Mouse (Mus musculus): ENCODE data around the gene Ppfia1. TPM values are rescaled to one million over a fixed set of nuclear protein-coding genes. Genes with fewer than 3 reads are reported as not detected.

Ppfia1 gene
- polyA plus RNA-seq, 1 experiment = 17.1 TPM

- no peak for TF ChIP-seq CTCF (IDR thresholded peaks at IDR 0.05; ENCODE audit: control insufficient read depth, insufficient read depth, insufficient replicate concordance, low read depth, low read length)
- TF ChIP-seq POLR2A (IDR thresholded peaks at IDR 0.05; ENCODE audit: control insufficient read depth, low read depth, low read length) = no peak
- Histone ChIP-seq H3K4me1 (ENCODE audit: control insufficient read depth, insufficient read depth, low read length) (peaks cover 2% of the 10 kb centered on the region; the same call in 1 of the 2 replicates), H3K36me3 (ENCODE audit: control insufficient read depth, insufficient read depth, low read length) (no peaks in the 10 kb centered on the region), H3K27ac (ENCODE audit: control insufficient read depth, insufficient read depth, low read depth, low read length) (no peak overlapping the region), H3K4me3 (ENCODE audit: control insufficient read depth, low read depth, low read length) (no peak overlapping the region), H3K27me3 (ENCODE audit: control insufficient read depth, insufficient read depth, low read length) (no peaks in the 10 kb centered on the region)
Measured at GRCm38 (mm10) chr7:144563456-144564155, 10.1 kb upstream of the Ppfia1 start.

- no peak for TF ChIP-seq POLR2A (IDR thresholded peaks at IDR 0.05; ENCODE audit: control insufficient read depth, low read depth, low read length)
- no peak for TF ChIP-seq CTCF (IDR thresholded peaks at IDR 0.05; ENCODE audit: control insufficient read depth, insufficient read depth, insufficient replicate concordance, low read depth, low read length)
- H3K27me3 ChIP-seq (ENCODE audit: control insufficient read depth, insufficient read depth, low read length) = no peaks in the 10 kb centered on the region
Measured at GRCm38 (mm10) chr7:144562016-144562415, 8.5 kb upstream of the Ppfia1 start.

DNA sequence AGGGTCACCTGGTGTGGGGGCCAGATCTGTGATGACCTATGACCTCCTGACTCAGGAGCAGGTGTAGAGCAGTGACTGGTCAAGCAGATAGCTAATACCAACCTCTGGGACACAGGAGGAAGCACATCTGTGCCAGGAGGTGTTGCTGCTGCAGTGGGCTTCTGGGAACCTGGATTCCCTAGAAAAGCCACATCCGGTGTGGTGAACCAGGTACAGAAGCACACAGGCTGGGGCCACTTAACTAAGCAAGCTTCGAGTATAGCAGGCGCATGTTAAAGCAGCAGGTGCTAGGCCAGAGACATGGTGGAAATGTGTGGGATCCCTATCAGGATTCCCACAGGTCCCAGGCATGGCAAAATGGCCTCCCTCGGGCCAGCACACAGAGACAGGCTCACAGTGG, 7.1 kb upstream of the Ppfia1 start:
- H3K4me1 ChIP-seq (ENCODE audit: control insufficient read depth, insufficient read depth, low read length) = peaks cover 2% of the 10 kb centered on the region; the same call in 1 of the 2 replicates
- no peaks in the 10 kb centered on the region for H3K36me3 ChIP-seq (ENCODE audit: control insufficient read depth, insufficient read depth, low read length)
- TF ChIP-seq CTCF (IDR thresholded peaks at IDR 0.05; ENCODE audit: control insufficient read depth, insufficient read depth, insufficient replicate concordance, low read depth, low read length) = no peak
- TF ChIP-seq POLR2A (IDR thresholded peaks at IDR 0.05; ENCODE audit: control insufficient read depth, low read depth, low read length) = no peak
- no peak overlapping the region for H3K27ac ChIP-seq (ENCODE audit: control insufficient read depth, insufficient read depth, low read depth, low read length)
- H3K27me3 ChIP-seq (ENCODE audit: control insufficient read depth, insufficient read depth, low read length) = no peaks in the 10 kb centered on the region
- H3K4me3 ChIP-seq (ENCODE audit: control insufficient read depth, low read depth, low read length) = no peak overlapping the region

More at GRCm38 (mm10) chr7:144562016-144562415, 8.5 kb upstream of the Ppfia1 start:
- peaks cover 2% of the 10 kb centered on the region; the same call in 1 of the 2 replicates for H3K4me1 ChIP-seq (ENCODE audit: control insufficient read depth, insufficient read depth, low read length)
- no peak overlapping the region for H3K27ac ChIP-seq (ENCODE audit: control insufficient read depth, insufficient read depth, low read depth, low read length)
- no peak overlapping the region for H3K4me3 ChIP-seq (ENCODE audit: control insufficient read depth, low read depth, low read length)
- H3K36me3 ChIP-seq (ENCODE audit: control insufficient read depth, insufficient read depth, low read length) = no peaks in the 10 kb centered on the region

GRCm38 (mm10) chr7:144558552-144558951, 5.0 kb upstream of the Ppfia1 start:
- peaks cover 6% of the 10 kb centered on the region for H3K4me1 ChIP-seq (ENCODE audit: control insufficient read depth, insufficient read depth, low read length)
- no peaks in the 10 kb centered on the region for H3K36me3 ChIP-seq (ENCODE audit: control insufficient read depth, insufficient read depth, low read length)
- H3K27ac ChIP-seq (ENCODE audit: control insufficient read depth, insufficient read depth, low read depth, low read length) = no peak overlapping the region
- TF ChIP-seq CTCF (IDR thresholded peaks at IDR 0.05; ENCODE audit: control insufficient read depth, insufficient read depth, insufficient replicate concordance, low read depth, low read length) (no peak), POLR2A (IDR thresholded peaks at IDR 0.05; ENCODE audit: control insufficient read depth, low read depth, low read length) (no peak)
- no peaks in the 10 kb centered on the region for H3K27me3 ChIP-seq (ENCODE audit: control insufficient read depth, insufficient read depth, low read length)
- no peak overlapping the region for H3K4me3 ChIP-seq (ENCODE audit: control insufficient read depth, low read depth, low read length)

GRCm38 (mm10) chr7:144554123-144554472, 569 bp upstream of the Ppfia1 start:
- peak overlapping the region; percentile 54 for H3K27ac ChIP-seq (ENCODE audit: control insufficient read depth, insufficient read depth, low read depth, low read length)
- no peak for TF ChIP-seq POLR2A (IDR thresholded peaks at IDR 0.05; ENCODE audit: control insufficient read depth, low read depth, low read length)
- TF ChIP-seq CTCF (IDR thresholded peaks at IDR 0.05; ENCODE audit: control insufficient read depth, insufficient read depth, insufficient replicate concordance, low read depth, low read length) = no peak
- H3K4me1 ChIP-seq (ENCODE audit: control insufficient read depth, insufficient read depth, low read length) = peaks cover 11% of the 10 kb centered on the region
- H3K36me3 ChIP-seq (ENCODE audit: control insufficient read depth, insufficient read depth, low read length) = no peaks in the 10 kb centered on the region
- H3K4me3 ChIP-seq (ENCODE audit: control insufficient read depth, low read depth, low read length) = peak overlapping the region; percentile 98
- H3K27me3 ChIP-seq (ENCODE audit: control insufficient read depth, insufficient read depth, low read length) = no peaks in the 10 kb centered on the region

- H3K4me3 ChIP-seq (ENCODE audit: control insufficient read depth, low read depth, low read length) = peak overlapping the region; percentile 98
- no peak overlapping the region for H3K27ac ChIP-seq (ENCODE audit: control insufficient read depth, insufficient read depth, low read depth, low read length)
- TF ChIP-seq POLR2A (IDR thresholded peaks at IDR 0.05; ENCODE audit: control insufficient read depth, low read depth, low read length) = no peak
- no peak for TF ChIP-seq CTCF (IDR thresholded peaks at IDR 0.05; ENCODE audit: control insufficient read depth, insufficient read depth, insufficient replicate concordance, low read depth, low read length)
- H3K27me3 ChIP-seq (ENCODE audit: control insufficient read depth, insufficient read depth, low read length) = no peaks in the 10 kb centered on the region
- peaks cover 2% of the 10 kb centered on the region; the same call in 1 of the 2 replicates for H3K36me3 ChIP-seq (ENCODE audit: control insufficient read depth, insufficient read depth, low read length)
- H3K4me1 ChIP-seq (ENCODE audit: control insufficient read depth, insufficient read depth, low read length) = peaks cover 11% of the 10 kb centered on the region
Measured at GRCm38 (mm10) chr7:144552274-144552673, 1.3 kb downstream of the Ppfia1 start.

DNA sequence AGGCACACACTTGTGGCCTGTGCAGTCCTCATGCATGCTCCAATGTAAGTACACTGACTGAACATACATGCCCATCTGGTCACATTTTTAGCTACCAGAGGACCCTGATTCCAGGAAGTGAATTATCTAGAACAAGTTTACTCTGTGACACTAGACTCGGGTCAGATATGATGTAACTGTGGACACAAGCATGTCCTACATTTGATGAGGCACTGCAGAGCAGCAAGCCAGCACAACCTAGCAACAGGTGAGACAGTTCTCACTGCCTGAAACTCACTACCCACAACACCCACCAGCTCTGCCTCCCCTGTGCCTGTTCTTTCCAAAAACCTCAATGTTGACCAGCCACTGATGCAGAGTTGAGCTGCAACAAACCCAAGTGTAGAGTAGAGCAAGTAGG, 2.7 kb downstream of the Ppfia1 start:
- peaks cover 2% of the 10 kb centered on the region; the same call in 1 of the 2 replicates for H3K36me3 ChIP-seq (ENCODE audit: control insufficient read depth, insufficient read depth, low read length)
- no peak overlapping the region for H3K27ac ChIP-seq (ENCODE audit: control insufficient read depth, insufficient read depth, low read depth, low read length)
- peak overlapping the region; percentile 11; the same call in 1 of the 2 replicates for H3K4me3 ChIP-seq (ENCODE audit: control insufficient read depth, low read depth, low read length)
- no peaks in the 10 kb centered on the region for H3K27me3 ChIP-seq (ENCODE audit: control insufficient read depth, insufficient read depth, low read length)
- no peak for TF ChIP-seq CTCF (IDR thresholded peaks at IDR 0.05; ENCODE audit: control insufficient read depth, insufficient read depth, insufficient replicate concordance, low read depth, low read length)
- no peak for TF ChIP-seq POLR2A (IDR thresholded peaks at IDR 0.05; ENCODE audit: control insufficient read depth, low read depth, low read length)
- H3K4me1 ChIP-seq (ENCODE audit: control insufficient read depth, insufficient read depth, low read length) = peaks cover 11% of the 10 kb centered on the region
